Mouse (Mus musculus): Measurements from ENCODE around the gene Gm26897. TPM values are rescaled to one million over a fixed set of nuclear protein-coding genes. Genes with fewer than 3 reads are reported as not detected.

The Gm26897 gene
- total RNA-seq, 4 experiments from 2014 or later, result not detected

GRCm38 (mm10) chr5:111750092-111750491 is 16.4 kb downstream of the Gm26897 start:
- no peak for DNase-seq (ENCODE audit: low spot score)

- no peak for DNase-seq (ENCODE audit: low spot score)
Observed at GRCm38 (mm10) chr5:111754484-111755139, 20.9 kb downstream of the Gm26897 start.

- no peak for DNase-seq (ENCODE audit: low spot score)
Observed at GRCm38 (mm10) chr5:111755330-111755729, 21.6 kb downstream of the Gm26897 start.

GRCm38 (mm10) chr5:111760721-111761480 is 27.2 kb downstream of the Gm26897 start:
- no peak for DNase-seq (ENCODE audit: low spot score)

GRCm38 (mm10) chr5:111761574-111761973 is 27.9 kb downstream of the Gm26897 start:
- DNase-seq (ENCODE audit: low spot score), result no peak

- peak; percentile 52 for DNase-seq (ENCODE audit: low spot score)
Observed at GRCm38 (mm10) chr5:111762085-111762484, 28.4 kb downstream of the Gm26897 start.

- no peak for DNase-seq (ENCODE audit: low spot score)
Observed at GRCm38 (mm10) chr5:111765671-111766290, 32.1 kb downstream of the Gm26897 start.

- DNase-seq (ENCODE audit: low spot score), result no peak
Observed at GRCm38 (mm10) chr5:111766696-111767095, 33.0 kb downstream of the Gm26897 start.

GRCm38 (mm10) chr5:111770266-111770665 is 36.5 kb downstream of the Gm26897 start:
- DNase-seq (ENCODE audit: low spot score), result no peak

GRCm38 (mm10) chr5:111772127-111772526 is 38.4 kb downstream of the Gm26897 start:
- DNase-seq (ENCODE audit: low spot score), result no peak

GRCm38 (mm10) chr5:111772591-111773406 is 39.1 kb downstream of the Gm26897 start:
- no peak for DNase-seq (ENCODE audit: low spot score)

- no peak for DNase-seq (ENCODE audit: low spot score)
Observed at GRCm38 (mm10) chr5:111773407-111773733, 39.6 kb downstream of the Gm26897 start.

GRCm38 (mm10) chr5:111776246-111776645 is 42.5 kb downstream of the Gm26897 start:
- DNase-seq (ENCODE audit: low spot score), result no peak

GRCm38 (mm10) chr5:111778093-111778492 is 44.4 kb downstream of the Gm26897 start:
- DNase-seq (ENCODE audit: low spot score), result no peak

GRCm38 (mm10) chr5:111779776-111780485 is 46.2 kb downstream of the Gm26897 start:
- no peak for DNase-seq (ENCODE audit: low spot score)

Measured in heart, adult 8-10 months (tissue).